Mouse (Mus musculus): Measurements from ENCODE around the gene Lat. TPM values are rescaled to one million over a fixed set of nuclear protein-coding genes. Genes with fewer than 3 reads are reported as not detected.
"Not testable (repeated sequence)": the region's sequence is repeated elsewhere in the genome, so short reads cannot be mapped to it uniquely, and the experiment has no call there.

The Lat gene
- polyA plus RNA-seq (2014; fragmentation: Nextera tagmentation; extraction: Ambion mirVana) = 18.8 and 20.3 TPM in 2 replicates

- DNase-seq (ENCODE audit: low spot score) = no peak
- peak; percentile 43 for ATAC-seq (replicated peaks; ENCODE audit: low FRiP score)
- Histone ChIP-seq H3K4me2 (peak within 1 kb of the TSS; percentile 46), H3K4me1 (replicated peaks; ENCODE audit: control insufficient read depth, insufficient read depth, low read length) (peaks cover 4% of the 10 kb centered on the region; the same call in 1 of the 2 replicates), H3K27me3 (replicated peaks; ENCODE audit: control insufficient read depth, insufficient read depth, low read length) (no peaks in the 10 kb centered on the region), H3K4me3 (ENCODE audit: low read depth, low read length) (peak within 1 kb of the TSS; percentile 35), H3K9me3 (ENCODE audit: control insufficient read depth, low read length) (no peaks in the 10 kb centered on the region), H3K36me3 (ENCODE audit: control insufficient read depth, insufficient read depth, low read length) (peaks cover 17% of the 10 kb centered on the region), H3K9ac (ENCODE audit: low read depth, low read length) (peak within 1 kb of the TSS; percentile 51), H3K27ac (ENCODE audit: low read depth, low read length) (no peak within 1 kb of the TSS)
- WGBS = 36% methylated on average over 13 of the region's 13 CpGs
Observed at GRCm38 (mm10) chr7:126369393-126369792, at the start of gene Lat. TSS of gene Lat (minus strand) at chr7:126369570.

- no peak for DNase-seq (ENCODE audit: low spot score)
- 65% methylated on average over 3 of the region's 3 CpGs for WGBS
Observed at GRCm38 (mm10) chr7:126418496-126418895, 49.1 kb upstream of the Lat start.

GRCm38 (mm10) chr7:126417606-126418005 is 48.2 kb upstream of the Lat start:
- no peak overlapping the region for H3K4me2 ChIP-seq
- WGBS = 80% methylated on average over 4 of the region's 4 CpGs
- no peak overlapping the region for H3K9ac ChIP-seq (ENCODE audit: low read depth, low read length)
- no peaks in the 10 kb centered on the region for H3K9me3 ChIP-seq (ENCODE audit: control insufficient read depth, low read length)
- no peak for DNase-seq (ENCODE audit: low spot score)
- no peak for ATAC-seq (replicated peaks; ENCODE audit: low FRiP score)
- H3K4me3 ChIP-seq (ENCODE audit: low read depth, low read length) = no peak overlapping the region
- no peak overlapping the region for H3K27ac ChIP-seq (ENCODE audit: low read depth, low read length)
- no peaks in the 10 kb centered on the region for H3K36me3 ChIP-seq (ENCODE audit: control insufficient read depth, insufficient read depth, low read length)
- H3K27me3 ChIP-seq (replicated peaks; ENCODE audit: control insufficient read depth, insufficient read depth, low read length) = no peaks in the 10 kb centered on the region
- H3K4me1 ChIP-seq (replicated peaks; ENCODE audit: control insufficient read depth, insufficient read depth, low read length) = no peaks in the 10 kb centered on the region

More at GRCm38 (mm10) chr7:126418496-126418895, 49.1 kb upstream of the Lat start:
- Histone ChIP-seq H3K4me2 (no peak overlapping the region), H3K27ac (ENCODE audit: low read depth, low read length) (no peak overlapping the region), H3K9me3 (ENCODE audit: control insufficient read depth, low read length) (no peaks in the 10 kb centered on the region), H3K4me1 (replicated peaks; ENCODE audit: control insufficient read depth, insufficient read depth, low read length) (no peaks in the 10 kb centered on the region), H3K27me3 (replicated peaks; ENCODE audit: control insufficient read depth, insufficient read depth, low read length) (no peaks in the 10 kb centered on the region), H3K4me3 (ENCODE audit: low read depth, low read length) (no peak overlapping the region), H3K36me3 (ENCODE audit: control insufficient read depth, insufficient read depth, low read length) (no peaks in the 10 kb centered on the region), H3K9ac (ENCODE audit: low read depth, low read length) (no peak overlapping the region)
- no peak for ATAC-seq (replicated peaks; ENCODE audit: low FRiP score)

- H3K27ac ChIP-seq (ENCODE audit: low read depth, low read length) = no peak overlapping the region
- H3K27me3 ChIP-seq (replicated peaks; ENCODE audit: control insufficient read depth, insufficient read depth, low read length) = no peaks in the 10 kb centered on the region
- no peak overlapping the region for H3K4me3 ChIP-seq (ENCODE audit: low read depth, low read length)
- no peak overlapping the region for H3K4me2 ChIP-seq
- H3K36me3 ChIP-seq (ENCODE audit: control insufficient read depth, insufficient read depth, low read length) = no peaks in the 10 kb centered on the region
- H3K9ac ChIP-seq (ENCODE audit: low read depth, low read length) = no peak overlapping the region
- ATAC-seq (replicated peaks; ENCODE audit: low FRiP score) (no peak), DNase-seq (ENCODE audit: low spot score) (no peak)
- no peaks in the 10 kb centered on the region for H3K9me3 ChIP-seq (ENCODE audit: control insufficient read depth, low read length)
- 57% methylated on average over 8 of the region's 8 CpGs for WGBS
- no peaks in the 10 kb centered on the region for H3K4me1 ChIP-seq (replicated peaks; ENCODE audit: control insufficient read depth, insufficient read depth, low read length)
Observed at GRCm38 (mm10) chr7:126417045-126417444, 47.7 kb upstream of the Lat start.

GRCm38 (mm10) chr7:126416615-126417014 is 47.2 kb upstream of the Lat start:
- WGBS = 52% methylated on average over 2 of the region's 2 CpGs
- Histone ChIP-seq H3K9ac (ENCODE audit: low read depth, low read length) (no peak overlapping the region), H3K4me3 (ENCODE audit: low read depth, low read length) (no peak overlapping the region), H3K4me1 (replicated peaks; ENCODE audit: control insufficient read depth, insufficient read depth, low read length) (no peaks in the 10 kb centered on the region), H3K9me3 (ENCODE audit: control insufficient read depth, low read length) (no peaks in the 10 kb centered on the region), H3K27me3 (replicated peaks; ENCODE audit: control insufficient read depth, insufficient read depth, low read length) (no peaks in the 10 kb centered on the region), H3K36me3 (ENCODE audit: control insufficient read depth, insufficient read depth, low read length) (no peaks in the 10 kb centered on the region), H3K27ac (ENCODE audit: low read depth, low read length) (no peak overlapping the region), H3K4me2 (no peak overlapping the region)
- ATAC-seq (replicated peaks; ENCODE audit: low FRiP score) (no peak), DNase-seq (ENCODE audit: low spot score) (no peak)

GRCm38 (mm10) chr7:126414725-126415124 is 45.4 kb upstream of the Lat start, which contains the start of gene Cd19:
TSS of gene Cd19 (minus strand) at chr7:126414889.
- no peak within 1 kb of the TSS for H3K4me2 ChIP-seq
- H3K27ac ChIP-seq (ENCODE audit: low read depth, low read length) = no peak within 1 kb of the TSS
- no peak for ATAC-seq (replicated peaks; ENCODE audit: low FRiP score)
- no peaks in the 10 kb centered on the region for H3K4me1 ChIP-seq (replicated peaks; ENCODE audit: control insufficient read depth, insufficient read depth, low read length)
- no peak within 1 kb of the TSS for H3K9ac ChIP-seq (ENCODE audit: low read depth, low read length)
- WGBS = 91% methylated on average over 6 of the region's 6 CpGs
- no peaks in the 10 kb centered on the region for H3K9me3 ChIP-seq (ENCODE audit: control insufficient read depth, low read length)
- H3K36me3 ChIP-seq (ENCODE audit: control insufficient read depth, insufficient read depth, low read length) = no peaks in the 10 kb centered on the region
- H3K27me3 ChIP-seq (replicated peaks; ENCODE audit: control insufficient read depth, insufficient read depth, low read length) = 0 out of 2 replicates have a peak, but pooled peaks cover 3% of the 10 kb centered on the region
- no peak for DNase-seq (ENCODE audit: low spot score)
- H3K4me3 ChIP-seq (ENCODE audit: low read depth, low read length) = no peak within 1 kb of the TSS

- Histone ChIP-seq H3K9ac (ENCODE audit: low read depth, low read length) (no peak overlapping the region), H3K4me3 (ENCODE audit: low read depth, low read length) (no peak overlapping the region), H3K9me3 (ENCODE audit: control insufficient read depth, low read length) (no peaks in the 10 kb centered on the region), H3K27ac (ENCODE audit: low read depth, low read length) (no peak overlapping the region), H3K4me2 (no peak overlapping the region), H3K4me1 (replicated peaks; ENCODE audit: control insufficient read depth, insufficient read depth, low read length) (no peaks in the 10 kb centered on the region), H3K27me3 (replicated peaks; ENCODE audit: control insufficient read depth, insufficient read depth, low read length) (peaks cover 6% of the 10 kb centered on the region; the same call in 1 of the 2 replicates), H3K36me3 (ENCODE audit: control insufficient read depth, insufficient read depth, low read length) (no peaks in the 10 kb centered on the region)
- ATAC-seq (replicated peaks; ENCODE audit: low FRiP score) (no peak), DNase-seq (ENCODE audit: low spot score) (no peak)
- WGBS = 80% methylated on average over 4 of the region's 4 CpGs
Observed at GRCm38 (mm10) chr7:126411061-126411460, 41.7 kb upstream of the Lat start.

- Histone ChIP-seq H3K4me3 (ENCODE audit: low read depth, low read length) (no peak overlapping the region), H3K9ac (ENCODE audit: low read depth, low read length) (no peak overlapping the region), H3K27ac (ENCODE audit: low read depth, low read length) (no peak overlapping the region), H3K36me3 (ENCODE audit: control insufficient read depth, insufficient read depth, low read length) (no peaks in the 10 kb centered on the region), H3K4me2 (no peak overlapping the region), H3K4me1 (replicated peaks; ENCODE audit: control insufficient read depth, insufficient read depth, low read length) (no peaks in the 10 kb centered on the region), H3K9me3 (ENCODE audit: control insufficient read depth, low read length) (no peaks in the 10 kb centered on the region), H3K27me3 (replicated peaks; ENCODE audit: control insufficient read depth, insufficient read depth, low read length) (peaks cover 6% of the 10 kb centered on the region; the same call in 1 of the 2 replicates)
- DNase-seq (ENCODE audit: low spot score) = no peak
- no peak for ATAC-seq (replicated peaks; ENCODE audit: low FRiP score)
- WGBS = 79% methylated on average over 2 of the region's 2 CpGs
Observed at GRCm38 (mm10) chr7:126408686-126409085, 39.3 kb upstream of the Lat start.

GRCm38 (mm10) chr7:126402518-126402917 is 33.1 kb upstream of the Lat start:
- H3K27me3 ChIP-seq (replicated peaks; ENCODE audit: control insufficient read depth, insufficient read depth, low read length); H3K9me3 ChIP-seq (ENCODE audit: control insufficient read depth, low read length); DNase-seq (ENCODE audit: low spot score); H3K9ac ChIP-seq (ENCODE audit: low read depth, low read length); H3K27ac ChIP-seq (ENCODE audit: low read depth, low read length); ATAC-seq (replicated peaks; ENCODE audit: low FRiP score); H3K4me2 ChIP-seq; H3K36me3 ChIP-seq (ENCODE audit: control insufficient read depth, insufficient read depth, low read length); H3K4me3 ChIP-seq (ENCODE audit: low read depth, low read length); H3K4me1 ChIP-seq (replicated peaks; ENCODE audit: control insufficient read depth, insufficient read depth, low read length): not testable (repeated sequence)
- WGBS = 75% methylated on average over 8 of the region's 8 CpGs

Data from liver, embryonic 11.5 days (tissue).